Mouse (Mus musculus) monocyte, adult 5-6 weeks (primary cell): ENCODE data around the gene Olfr166. TPM values are rescaled to one million over a fixed set of nuclear protein-coding genes. Genes with fewer than 3 reads are reported as not detected.
"Not testable (repeated sequence)": the region's sequence is repeated elsewhere in the genome, so short reads cannot be mapped to it uniquely, and the experiment has no call there.

Source experiments
- ATAC-seq: fragments of 153-309, 156-312 bp; replicated peaks from 2 replicates; pipeline ENCODE4 v1.8.0; 2017; ENCODE audit warnings: mild to moderate bottlenecking; ENCODE audit not compliant: low TSS enrichment, insufficient number of reproducible peaks, severe bottlenecking, poor library complexity, low FRiP score
- total RNA-seq: library from RNA; stranded (forward); fragments of 200-1000, 200-491, 200-594 nt; gene quantifications from 3 replicates; pipeline ENCODE4 v1.2.3, GENCODE M21; 2017

Olfr166 gene
- 0.19 TPM in 1 of 3 replicates, not detected in the others for total RNA-seq

GRCm38 (mm10) chr16:19483394-19483793, at the start of gene Olfr166:
Gene Olfr166 (plus strand): TSS chr16:19483694.
- ATAC-seq = no peak

GRCm38 (mm10) chr16:19458741-19459140, 24.8 kb upstream of the Olfr166 start:
- ATAC-seq = not testable (repeated sequence)

- no peak for ATAC-seq
Measured at GRCm38 (mm10) chr16:19464365-19464764, 19.1 kb upstream of the Olfr166 start.

GRCm38 (mm10) chr16:19522166-19522565, 38.7 kb downstream of the Olfr166 start, which contains the start of gene Olfr167:
Gene Olfr167 (minus strand): TSS chr16:19522266.
- no peak for ATAC-seq

- no peak for ATAC-seq
Measured at GRCm38 (mm10) chr16:19535455-19535854, 52.0 kb downstream of the Olfr166 start, which contains the start of gene Olfr168. Gene Olfr168 (minus strand): TSS chr16:19535555.

Other genes starting within 250 kb of the Olfr166 start
- gene Olfr164, start 169.6 kb upstream of the Olfr166 start, total RNA-seq = not detected in 3 replicates
- not detected in 3 replicates for gene Olfr165, start 60.6 kb upstream of the Olfr166 start, total RNA-seq
- gene Olfr167, start 38.6 kb downstream of the Olfr166 start, total RNA-seq = not detected in 3 replicates
- not detected in 3 replicates for gene Olfr168, start 51.9 kb downstream of the Olfr166 start, total RNA-seq
- gene Olfr169, start 88.1 kb downstream of the Olfr166 start, total RNA-seq = not detected in 3 replicates
- gene Olfr170, start 128.2 kb downstream of the Olfr166 start, total RNA-seq = not detected in 3 replicates
- gene Olfr171, start 146.2 kb downstream of the Olfr166 start, total RNA-seq = not detected in 3 replicates
- gene Lamp3, start 222.7 kb downstream of the Olfr166 start, total RNA-seq = 0.19 to 0.67 TPM (median 0.53 TPM) in 3 replicates